Mouse (Mus musculus) limb, embryonic 11.5 days (tissue): ENCODE data around the gene Ugt2b1. TPM values are rescaled to one million over a fixed set of nuclear protein-coding genes. Genes with fewer than 3 reads are reported as not detected.
"Not testable (repeated sequence)": the region's sequence is repeated elsewhere in the genome, so short reads cannot be mapped to it uniquely, and the experiment has no call there.

Source experiments
- ATAC-seq: fragments of 200-750 bp; cut with Nextera tagmentation; 2 replicates; pipeline ENCODE4 v1.8.0; 2017; ENCODE audit warnings: low read depth; ENCODE audit not compliant: insufficient number of reproducible peaks, low FRiP score, low TSS enrichment
- DNase-seq: peaks from one replicate; pipeline ENCODE4 v3.0.0-alpha.2; 2015; ENCODE audit warnings: low spot score
- H3K27ac ChIP-seq: fragments of 300-500 bp; sonication (generic); replicated peaks from 2 replicates; pipeline ENCODE4 v1.5.1; 2014; ENCODE audit warnings: low read depth, mild to moderate bottlenecking, low read length
- H3K27me3 ChIP-seq: fragments of 300-500 bp; sonication (generic); 2 replicates; pipeline ENCODE4 v1.6.1; 2014; ENCODE audit warnings: mild to moderate bottlenecking, low read length, mixed read lengths; ENCODE audit not compliant: control insufficient read depth, insufficient read depth
- H3K36me3 ChIP-seq: fragments of 300-500 bp; sonication (generic); 2 replicates; pipeline ENCODE4 v1.6.1; 2014; ENCODE audit warnings: mild to moderate bottlenecking, low read length, moderate library complexity, mixed read lengths; ENCODE audit not compliant: control insufficient read depth, insufficient read depth
- H3K4me1 ChIP-seq: fragments of 300-500 bp; sonication (generic); 2 replicates; pipeline ENCODE4 v1.6.1; 2014; ENCODE audit warnings: low read length, mixed read lengths; ENCODE audit not compliant: control insufficient read depth, insufficient read depth
- H3K4me2 ChIP-seq: fragments of 300-500 bp; sonication (generic); 2 replicates; pipeline ENCODE4 v1.6.1; 2014; ENCODE audit warnings: low read depth, mild to moderate bottlenecking, moderate library complexity; ENCODE audit not compliant: severe bottlenecking
- H3K4me3 ChIP-seq: fragments of 300-500 bp; sonication (generic); 2 replicates; pipeline ENCODE4 v1.5.1; 2014; ENCODE audit warnings: low read depth, low read length
- H3K9ac ChIP-seq: fragments of 300-500 bp; sonication (generic); 2 replicates; pipeline ENCODE4 v1.6.1; 2014; ENCODE audit warnings: mild to moderate bottlenecking, low read length
- H3K9me3 ChIP-seq: fragments of 300-500 bp; sonication (generic); 2 replicates; pipeline ENCODE4 v1.6.1; 2016; ENCODE audit warnings: low read length; ENCODE audit not compliant: control insufficient read depth
- WGBS: fragments of 180-500 bp; shearing (Covaris S2); extraction: QIAGEN DNeasy Blood & Tissue Kit; methylation state at CpG from one replicate; pipeline ENCODE4 v1.1.7; 2014; 5-methylcytosine and 5-hydroxymethylcytosine counted together
- polyA plus RNA-seq: library from polyadenylated mRNA; unstranded; fragments of >200 nt; fragmentation: Nextera tagmentation; extraction: Ambion mirVana; gene quantifications from 2 replicates; pipeline ENCODE4 v1.2.1, GENCODE M21; 2014

Ugt2b1 gene
- not detected in 2 replicates for polyA plus RNA-seq

DNA sequence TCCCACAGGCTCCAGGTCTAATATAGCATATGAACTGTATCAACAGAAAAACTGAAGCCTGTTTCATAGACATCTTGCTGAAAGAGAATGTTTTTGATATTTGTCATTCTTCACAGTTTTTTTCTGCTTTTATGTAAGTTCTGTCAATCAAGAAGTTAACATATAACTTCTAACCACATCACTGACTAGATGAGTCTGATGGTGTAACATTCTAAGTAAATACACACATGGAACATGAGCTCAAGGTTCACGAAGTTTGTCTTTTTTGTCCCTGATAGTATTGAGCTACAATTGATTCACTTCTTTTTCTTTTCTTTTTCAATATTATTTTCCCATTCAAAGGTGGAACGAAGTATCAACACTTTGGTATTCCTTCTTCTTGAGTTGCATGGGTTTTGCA is at the start of gene Ugt2b1:
Gene Ugt2b1 (minus strand): TSS at position 105 of the 400 bp plus-strand sequence.
- Histone ChIP-seq H3K4me1 (no peaks in the 10 kb centered on the region), H3K36me3 (no peaks in the 10 kb centered on the region), H3K9me3 (no peaks in the 10 kb centered on the region), H3K27ac (no peak within 1 kb of the TSS), H3K9ac (no peak within 1 kb of the TSS), H3K27me3 (no peaks in the 10 kb centered on the region), H3K4me3 (no peak within 1 kb of the TSS), H3K4me2 (no peak within 1 kb of the TSS)
- ATAC-seq = no peak
- DNase-seq = no peak
- WGBS = 86% methylated on average over 2 of the region's 2 CpGs

DNA sequence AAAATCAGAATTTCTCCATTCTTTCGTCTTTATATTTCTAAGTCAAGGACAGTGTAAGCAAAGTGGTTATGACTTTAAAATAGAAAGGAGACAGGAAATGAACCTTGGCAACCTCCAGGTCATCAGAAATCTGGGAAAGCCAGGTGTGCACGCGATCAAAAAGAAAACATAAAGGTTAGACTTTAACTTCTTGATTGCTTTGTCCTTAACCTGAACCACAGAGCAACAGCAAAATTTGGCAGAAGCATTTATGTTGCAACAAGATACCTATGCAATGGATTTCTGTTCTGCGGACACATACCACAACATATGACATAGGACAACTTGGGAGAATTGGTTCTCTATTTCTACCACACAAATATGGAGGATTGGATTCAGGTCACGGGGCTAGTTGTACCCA is 40.9 kb upstream of the Ugt2b1 start:
- not testable (repeated sequence) for H3K27me3 ChIP-seq, DNase-seq, H3K4me2 ChIP-seq, H3K9ac ChIP-seq, H3K9me3 ChIP-seq, H3K27ac ChIP-seq, ATAC-seq, H3K4me1 ChIP-seq, H3K4me3 ChIP-seq, H3K36me3 ChIP-seq
- 92% methylated on average over 5 of the region's 5 CpGs for WGBS

DNA sequence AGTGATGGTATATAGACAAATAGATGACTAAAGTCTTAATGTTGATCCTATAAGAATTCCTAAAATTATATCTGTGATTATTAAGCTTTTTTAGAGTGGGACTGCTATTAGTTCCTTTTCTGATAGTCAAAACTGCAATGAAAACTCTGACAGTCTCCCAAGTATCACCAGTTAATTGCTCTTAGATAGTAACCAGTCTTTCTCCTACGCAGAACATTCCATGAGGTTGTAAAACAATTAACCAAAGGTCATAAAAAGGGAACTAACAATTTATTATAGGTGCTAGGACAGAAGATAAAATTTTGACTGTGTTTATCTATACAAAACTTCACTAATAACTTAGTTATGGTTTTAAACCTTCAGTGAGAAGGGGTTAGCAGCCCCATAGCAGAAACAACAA is 36.5 kb upstream of the Ugt2b1 start:
- not testable (repeated sequence) for H3K4me2 ChIP-seq, H3K36me3 ChIP-seq, H3K4me1 ChIP-seq, H3K9ac ChIP-seq, H3K4me3 ChIP-seq, DNase-seq, H3K27ac ChIP-seq, ATAC-seq, H3K27me3 ChIP-seq, H3K9me3 ChIP-seq
- WGBS = 5% methylated on average over 1 of the region's 1 CpGs

DNA sequence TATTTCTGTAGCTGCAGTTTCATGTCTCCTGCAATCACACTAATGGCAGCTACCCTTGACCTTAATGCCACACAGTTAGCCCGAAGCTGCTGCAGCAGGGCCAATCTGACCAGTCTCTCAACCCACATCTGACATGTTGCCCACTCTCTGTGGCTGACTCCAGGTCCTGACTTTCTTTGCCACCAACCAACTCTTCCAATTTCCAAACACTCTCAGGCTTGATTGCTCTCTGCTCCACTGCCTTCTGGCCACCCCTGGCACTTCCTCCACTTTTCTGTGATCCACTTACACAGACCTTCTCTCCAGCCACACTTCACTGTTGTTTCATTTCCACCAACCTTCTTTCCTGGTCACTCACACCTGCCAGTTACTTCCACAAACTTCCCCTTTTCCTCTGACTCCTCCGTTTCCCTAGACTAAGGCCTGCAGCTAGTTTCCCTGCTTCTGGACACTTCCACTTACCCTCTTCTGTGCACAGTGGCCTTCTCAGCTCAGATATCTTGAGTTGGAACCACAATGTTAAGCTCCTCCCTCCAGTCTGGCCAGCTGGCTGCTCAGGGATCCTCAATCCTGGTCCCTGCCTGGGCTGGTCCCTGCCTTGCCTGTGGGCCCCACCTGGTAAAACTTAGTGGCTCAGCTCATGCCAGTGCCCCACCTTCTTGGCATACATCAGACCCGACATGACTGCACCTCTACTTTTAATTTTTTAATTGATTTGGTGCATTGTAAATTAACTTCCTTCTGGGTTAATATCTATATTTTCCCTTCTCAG is 35.4 kb upstream of the Ugt2b1 start:
- Histone ChIP-seq H3K36me3 (no peaks in the 10 kb centered on the region), H3K27ac (no peak overlapping the region), H3K4me3 (no peak overlapping the region), H3K9ac (no peak overlapping the region), H3K9me3 (no peaks in the 10 kb centered on the region), H3K4me2 (no peak overlapping the region), H3K4me1 (no peaks in the 10 kb centered on the region), H3K27me3 (no peaks in the 10 kb centered on the region)
- DNase-seq (no peak), ATAC-seq (no peak)
- WGBS = 80% methylated on average over 3 of the region's 3 CpGs

DNA sequence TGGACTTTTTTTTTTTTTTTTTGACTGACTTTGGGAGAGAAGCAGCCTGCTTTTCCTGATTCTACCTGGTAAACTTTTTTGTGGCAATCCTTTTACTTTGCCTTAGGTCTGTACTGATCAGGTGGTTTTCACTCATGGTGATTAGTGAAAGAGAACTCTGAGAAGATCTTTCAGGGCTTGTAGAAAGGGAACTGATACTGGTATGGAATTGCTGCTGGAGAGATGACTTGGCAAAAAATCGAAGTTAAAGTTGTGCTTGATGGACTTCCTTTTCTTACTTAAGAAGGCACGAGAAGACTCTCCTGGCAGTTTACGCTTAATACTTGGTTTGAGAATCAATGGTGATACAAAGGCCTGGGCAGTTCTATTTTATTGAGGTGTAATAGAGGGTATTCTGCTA is 34.2 kb upstream of the Ugt2b1 start:
- H3K4me3 ChIP-seq = no peak overlapping the region
- H3K27me3 ChIP-seq = no peaks in the 10 kb centered on the region
- H3K27ac ChIP-seq = no peak overlapping the region
- DNase-seq (no peak), ATAC-seq (no peak)
- H3K36me3 ChIP-seq = no peaks in the 10 kb centered on the region
- no peak overlapping the region for H3K4me2 ChIP-seq
- 88% methylated on average over 3 of the region's 3 CpGs for WGBS
- H3K9ac ChIP-seq = no peak overlapping the region
- H3K9me3 ChIP-seq = no peaks in the 10 kb centered on the region
- no peaks in the 10 kb centered on the region for H3K4me1 ChIP-seq

DNA sequence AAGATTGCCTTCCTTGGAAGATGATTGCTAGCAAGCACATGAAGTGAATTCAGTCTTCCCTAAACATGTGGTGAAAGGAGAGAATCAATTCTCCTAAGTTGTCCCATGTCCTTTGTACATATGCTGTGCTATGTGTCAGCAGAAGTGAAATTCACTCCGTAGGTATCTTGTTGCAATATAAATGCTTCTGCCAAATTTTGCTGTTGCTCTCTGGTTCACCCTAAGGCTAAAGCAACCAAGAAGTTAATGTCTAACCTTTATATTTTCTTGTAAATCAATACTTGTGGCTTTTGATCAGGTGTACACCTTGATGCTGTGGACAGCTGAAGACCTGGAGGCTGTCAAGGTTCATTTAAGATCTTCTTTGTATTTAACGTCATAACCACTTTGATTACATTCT is 15.8 kb upstream of the Ugt2b1 start:
- H3K4me2 ChIP-seq = no peak overlapping the region
- WGBS = 82% methylated on average over 2 of the region's 2 CpGs
- no peaks in the 10 kb centered on the region for H3K27me3 ChIP-seq
- no peak overlapping the region for H3K4me3 ChIP-seq
- no peaks in the 10 kb centered on the region for H3K4me1 ChIP-seq
- H3K27ac ChIP-seq = no peak overlapping the region
- no peaks in the 10 kb centered on the region for H3K36me3 ChIP-seq
- no peaks in the 10 kb centered on the region for H3K9me3 ChIP-seq
- no peak for DNase-seq
- H3K9ac ChIP-seq = no peak overlapping the region
- no peak for ATAC-seq

DNA sequence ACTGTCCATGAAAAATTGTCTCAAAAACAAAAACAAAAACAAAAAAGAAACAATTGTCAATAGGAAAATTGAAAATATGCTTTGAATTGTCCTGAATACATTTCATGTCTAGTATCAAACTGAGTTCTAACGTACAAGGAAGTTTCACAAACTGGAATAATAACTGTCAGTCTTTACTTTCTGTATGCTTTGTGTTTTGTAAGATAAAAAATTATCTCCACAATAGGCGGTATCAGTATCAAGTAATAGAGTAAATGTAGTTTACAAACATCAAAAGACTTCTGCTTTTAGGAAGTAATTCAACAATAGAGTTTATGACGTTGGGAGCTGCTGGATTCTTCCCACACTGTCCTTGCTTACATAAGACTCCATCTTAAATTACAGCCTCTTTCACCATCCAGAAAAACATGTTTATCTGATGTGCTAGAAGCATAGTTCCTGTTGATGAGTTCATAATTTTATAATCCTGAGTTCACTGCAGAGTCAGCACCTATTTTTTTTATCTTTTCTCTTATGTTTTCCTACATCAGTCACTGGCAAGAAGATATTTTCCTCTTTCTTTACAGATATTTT is 5.6 kb downstream of the Ugt2b1 start:
- H3K9me3 ChIP-seq = no peaks in the 10 kb centered on the region
- H3K4me3 ChIP-seq = no peak overlapping the region
- no peak overlapping the region for H3K9ac ChIP-seq
- no peaks in the 10 kb centered on the region for H3K4me1 ChIP-seq
- WGBS = 73% methylated on average over 3 of the region's 3 CpGs
- no peak overlapping the region for H3K4me2 ChIP-seq
- ATAC-seq (no peak), DNase-seq (no peak)
- no peaks in the 10 kb centered on the region for H3K36me3 ChIP-seq
- H3K27ac ChIP-seq = no peak overlapping the region
- no peaks in the 10 kb centered on the region for H3K27me3 ChIP-seq

DNA sequence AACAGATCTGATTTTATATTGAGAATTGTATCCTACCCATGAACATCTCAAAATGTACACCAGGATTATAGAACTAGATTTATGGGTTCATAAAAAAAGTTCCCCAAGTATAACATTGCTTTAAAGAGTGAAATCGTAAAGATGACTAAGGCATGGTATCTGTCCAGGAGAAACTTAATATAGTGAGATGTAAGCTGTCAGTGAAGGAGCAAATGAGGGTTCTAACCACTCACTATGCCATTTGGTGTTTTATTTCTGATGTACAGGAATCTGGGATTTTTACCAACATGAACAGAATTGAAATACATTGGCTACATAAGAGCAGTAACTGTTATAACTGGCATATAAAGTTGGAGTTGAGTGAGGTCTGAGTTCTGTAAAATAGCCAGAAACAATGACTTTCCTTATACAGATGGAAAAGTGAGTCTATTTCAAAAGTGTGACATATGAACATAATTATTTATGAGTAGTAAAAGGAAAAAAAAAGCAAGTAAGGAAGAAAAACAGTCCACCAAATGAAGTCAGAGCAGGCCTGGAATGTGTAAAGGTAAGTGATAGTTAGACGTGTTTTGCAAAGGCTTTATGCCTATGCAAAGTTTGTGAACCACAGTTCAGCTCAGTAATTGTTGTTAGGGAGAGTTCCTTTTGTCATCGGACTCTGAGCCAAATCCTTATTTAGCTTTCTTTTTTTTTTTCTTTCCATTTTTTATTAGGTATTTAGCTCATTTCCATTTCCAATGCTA is 14.8 kb downstream of the Ugt2b1 start:
- DNase-seq (no peak), ATAC-seq (no peak)
- H3K9me3 ChIP-seq = no peaks in the 10 kb centered on the region
- H3K9ac ChIP-seq = no peak overlapping the region
- no peak overlapping the region for H3K27ac ChIP-seq
- WGBS = 82% methylated on average over 3 of the region's 3 CpGs
- H3K27me3 ChIP-seq = no peaks in the 10 kb centered on the region
- H3K36me3 ChIP-seq = no peaks in the 10 kb centered on the region
- H3K4me1 ChIP-seq = no peaks in the 10 kb centered on the region
- H3K4me2 ChIP-seq = no peak overlapping the region
- H3K4me3 ChIP-seq = no peak overlapping the region
